Mouse (Mus musculus): ENCODE data around the gene S100a4. TPM values are rescaled to one million over a fixed set of nuclear protein-coding genes. Genes with fewer than 3 reads are reported as not detected.

S100a4 gene
- polyA plus RNA-seq, 1 experiment from 2014 or later: 1.0 TPM

Other genes with a start within 250 kb of the S100a4 start
- gene Slc27a3, start 213.8 kb upstream of the S100a4 start, polyA plus RNA-seq (2015; fragmentation: Nextera tagmentation; extraction: Ambion mirVana): 31.4 and 34.1 TPM in 2 replicates
- gene Ints3, start 170.1 kb upstream of the S100a4 start, polyA plus RNA-seq (2015; fragmentation: Nextera tagmentation; extraction: Ambion mirVana): 34.3 and 35.0 TPM in 2 replicates
- 2.4 and 2.8 TPM in 2 replicates for gene Npr1, start 137.9 kb upstream of the S100a4 start, polyA plus RNA-seq (2015; fragmentation: Nextera tagmentation; extraction: Ambion mirVana)
- gene Ilf2, start 127.6 kb upstream of the S100a4 start, polyA plus RNA-seq (2015; fragmentation: Nextera tagmentation; extraction: Ambion mirVana): 231 and 240 TPM in 2 replicates
- 90.1 and 93.1 TPM in 2 replicates for gene Snapin, start 112.7 kb upstream of the S100a4 start, polyA plus RNA-seq (2015; fragmentation: Nextera tagmentation; extraction: Ambion mirVana)
- 173 and 176 TPM in 2 replicates for gene Chtop, start 94.3 kb upstream of the S100a4 start, polyA plus RNA-seq (2015; fragmentation: Nextera tagmentation; extraction: Ambion mirVana)
- gene S100a1, start 89.4 kb upstream of the S100a4 start, polyA plus RNA-seq (2015; fragmentation: Nextera tagmentation; extraction: Ambion mirVana): 19.9 and 23.6 TPM in 2 replicates
- 11.8 and 13.9 TPM in 2 replicates for gene S100a13, start 89.3 kb upstream of the S100a4 start, polyA plus RNA-seq (2015; fragmentation: Nextera tagmentation; extraction: Ambion mirVana)
- 0.29 TPM in 1 of 2 replicates, not detected in the other for gene S100a14, start 76.9 kb upstream of the S100a4 start, polyA plus RNA-seq (2015; fragmentation: Nextera tagmentation; extraction: Ambion mirVana)
- gene S100a16, start 66.5 kb upstream of the S100a4 start, polyA plus RNA-seq (2015; fragmentation: Nextera tagmentation; extraction: Ambion mirVana): 41.8 and 44.3 TPM in 2 replicates
- gene S100a3, start 43.2 kb upstream of the S100a4 start, polyA plus RNA-seq (2015; fragmentation: Nextera tagmentation; extraction: Ambion mirVana): 1.4 and 2.7 TPM in 2 replicates
- not detected in 2 replicates for gene S100a2, start 13.5 kb upstream of the S100a4 start, polyA plus RNA-seq (2015; fragmentation: Nextera tagmentation; extraction: Ambion mirVana)
- gene Gm42674, start 1.9 kb upstream of the S100a4 start, polyA plus RNA-seq (2015; fragmentation: Nextera tagmentation; extraction: Ambion mirVana): not detected in 2 replicates
- gene S100a5, start 4.8 kb downstream of the S100a4 start, polyA plus RNA-seq (2015; fragmentation: Nextera tagmentation; extraction: Ambion mirVana): not detected in 2 replicates
- gene S100a6, start 9.1 kb downstream of the S100a4 start, polyA plus RNA-seq (2015; fragmentation: Nextera tagmentation; extraction: Ambion mirVana): 24.1 and 33.1 TPM in 2 replicates
- not detected in 2 replicates for gene S100a7a, start 50.2 kb downstream of the S100a4 start, polyA plus RNA-seq (2015; fragmentation: Nextera tagmentation; extraction: Ambion mirVana)
- 7.4 and 7.5 TPM in 2 replicates for gene S100a8, start 65.2 kb downstream of the S100a4 start, polyA plus RNA-seq (2015; fragmentation: Nextera tagmentation; extraction: Ambion mirVana)
- 3.6 and 4.7 TPM in 2 replicates for gene S100a9, start 92.0 kb downstream of the S100a4 start, polyA plus RNA-seq (2015; fragmentation: Nextera tagmentation; extraction: Ambion mirVana)
- gene Pglyrp4, start 123.1 kb downstream of the S100a4 start, polyA plus RNA-seq (2015; fragmentation: Nextera tagmentation; extraction: Ambion mirVana): not detected in 2 replicates
- not detected in 2 replicates for gene Gm5849, start 174.1 kb downstream of the S100a4 start, polyA plus RNA-seq (2015; fragmentation: Nextera tagmentation; extraction: Ambion mirVana)

Measured in hindbrain, embryonic 15.5 days (tissue).